Mouse (Mus musculus): ENCODE data around the gene Adgra3. TPM values are rescaled to one million over a fixed set of nuclear protein-coding genes. Genes with fewer than 3 reads are reported as not detected.

The Adgra3 gene
- total and polyA plus RNA-seq, 3 experiments: not detected

DNA sequence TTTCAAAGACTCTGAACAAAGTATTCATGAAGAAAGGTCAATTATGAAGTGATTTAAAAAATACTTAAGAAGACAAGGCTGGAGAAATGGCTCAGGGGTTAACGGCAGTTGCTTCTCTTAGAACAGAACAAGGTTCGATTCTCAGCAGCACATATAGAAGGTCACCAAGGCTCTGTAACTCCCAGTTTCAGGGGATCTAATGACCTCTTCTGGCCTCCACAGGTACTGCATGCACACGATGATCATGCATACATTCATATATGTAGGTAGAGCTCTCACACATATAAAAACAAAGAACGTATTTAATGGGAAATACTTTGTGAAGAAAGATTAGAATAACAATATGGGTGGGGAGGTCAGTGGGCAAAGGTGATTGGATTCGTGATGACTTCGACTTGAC, 56.5 kb downstream of the Adgra3 start:
- Histone ChIP-seq H3K27me3 (ENCODE audit: control insufficient read depth in 1 of 2, insufficient read depth in 2 of 2, low read length in 2 of 2) (no peaks in the 10 kb centered on the region), H3K27ac (ENCODE audit: control insufficient read depth, low read depth, low read length) (no peak overlapping the region), H3K9me3 (replicated peaks; ENCODE audit: insufficient read depth, low read length) (no peaks in the 10 kb centered on the region), H3K4me3 (ENCODE audit: control insufficient read depth in 1 of 2, insufficient read depth in 1 of 2, low read depth in 2 of 2, low read length in 2 of 2) (no peak overlapping the region), H3K9ac (ENCODE audit: control insufficient read depth, low read depth, low read length, poor library complexity, severe bottlenecking) (no peak overlapping the region), H3K36me3 (ENCODE audit: control insufficient read depth in 1 of 2, insufficient read depth in 2 of 2, low read length in 2 of 2) (no peaks in the 10 kb centered on the region), H3K4me1 (ENCODE audit: control insufficient read depth in 1 of 2, insufficient read depth in 2 of 2, low read length in 2 of 2) (no peaks in the 10 kb centered on the region), H3K79me2 (ENCODE audit: control insufficient read depth, insufficient read depth, low read length, poor library complexity) (no peaks in the 10 kb centered on the region)
- peak; percentile 36 for DNase-seq (ENCODE audit: low read depth, low spot score)
- TF ChIP-seq RAD21 (IDR thresholded peaks at IDR 0.05; ENCODE audit: low read depth, low read length): peak; percentile 43
- TF ChIP-seq POLR2AphosphoS2 (IDR thresholded peaks at IDR 0.05; ENCODE audit: low read length): no peak
- peak; percentile 56 for TF ChIP-seq SMC3 (IDR thresholded peaks at IDR 0.05; ENCODE audit: low read depth, low read length)
- no peak for TF ChIP-seq TCF12 (IDR thresholded peaks at IDR 0.05; ENCODE audit: low read depth, low read length)
- no peak for TF ChIP-seq GATA1 (IDR thresholded peaks at IDR 0.05; ENCODE audit: low read depth, low read length)
- TF ChIP-seq NRF1 (IDR thresholded peaks at IDR 0.05; ENCODE audit: insufficient read depth, low read depth, low read length, poor library complexity, severe bottlenecking): no peak
- no peak for TF ChIP-seq CHD2 (IDR thresholded peaks at IDR 0.05; ENCODE audit: low read length)
- peak; percentile 18 to 50 (median 26); a peak in 4 of 6 replicates for TF ChIP-seq CTCF (IDR thresholded peaks at IDR 0.05 in 2 of 3, conservative IDR thresholded peaks at IDR 0.05 in 1 of 3; ENCODE audit: control insufficient read depth in 1 of 3, insufficient read depth in 1 of 3, low read depth in 2 of 3, low read length in 3 of 3, poor library complexity in 1 of 3, severe bottlenecking in 1 of 3)
- TF ChIP-seq BHLHE40 (IDR thresholded peaks at IDR 0.05; ENCODE audit: borderline replicate concordance, low read depth, low read length): no peak
- TF ChIP-seq ZMIZ1 (IDR thresholded peaks at IDR 0.05; ENCODE audit: low read depth, low read length): no peak
- no peak for TF ChIP-seq ZC3H11A (IDR thresholded peaks at IDR 0.05; ENCODE audit: low read depth, low read length)
- no peak for TF ChIP-seq MXI1 (IDR thresholded peaks at IDR 0.05; ENCODE audit: low read depth, low read length)
- TF ChIP-seq HCFC1 (IDR thresholded peaks at IDR 0.05; ENCODE audit: low read depth, low read length): no peak

DNA sequence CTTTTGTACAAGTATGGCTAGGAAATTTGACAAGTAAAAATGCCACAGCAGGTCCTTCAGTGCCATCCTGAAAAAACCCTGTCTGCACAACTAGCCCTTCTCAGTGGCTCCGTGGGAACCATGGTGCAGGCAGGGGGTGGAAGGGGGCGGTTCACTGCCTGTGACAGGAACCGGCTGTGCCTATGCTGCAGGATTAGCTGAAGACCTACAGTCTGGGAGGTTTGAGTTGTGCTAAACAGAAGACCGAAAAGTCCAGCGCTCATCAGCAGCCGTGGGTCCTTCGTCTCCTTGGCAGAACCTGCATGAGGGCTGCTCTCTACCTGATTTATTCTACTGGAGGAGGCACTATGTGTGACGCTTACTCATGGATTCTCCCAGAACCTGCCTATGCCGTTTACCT, 59.0 kb downstream of the Adgra3 start:
- no peak for DNase-seq (ENCODE audit: low read depth, low spot score)
- Histone ChIP-seq H3K4me3 (ENCODE audit: control insufficient read depth in 1 of 2, insufficient read depth in 1 of 2, low read depth in 2 of 2, low read length in 2 of 2) (no peak overlapping the region), H3K4me1 (ENCODE audit: control insufficient read depth in 1 of 2, insufficient read depth in 2 of 2, low read length in 2 of 2) (no peaks in the 10 kb centered on the region), H3K79me2 (ENCODE audit: control insufficient read depth, insufficient read depth, low read length, poor library complexity) (no peaks in the 10 kb centered on the region), H3K27me3 (ENCODE audit: control insufficient read depth in 1 of 2, insufficient read depth in 2 of 2, low read length in 2 of 2) (no peaks in the 10 kb centered on the region), H3K9me3 (replicated peaks; ENCODE audit: insufficient read depth, low read length) (no peaks in the 10 kb centered on the region), H3K27ac (ENCODE audit: control insufficient read depth, low read depth, low read length) (no peak overlapping the region), H3K9ac (ENCODE audit: control insufficient read depth, low read depth, low read length, poor library complexity, severe bottlenecking) (no peak overlapping the region), H3K36me3 (ENCODE audit: control insufficient read depth in 1 of 2, insufficient read depth in 2 of 2, low read length in 2 of 2) (no peaks in the 10 kb centered on the region)
- TF ChIP-seq ZKSCAN1 (IDR thresholded peaks at IDR 0.05; ENCODE audit: low read depth, low read length): no peak
- no peak for TF ChIP-seq NRF1 (IDR thresholded peaks at IDR 0.05; ENCODE audit: insufficient read depth, low read depth, low read length, poor library complexity, severe bottlenecking)
- no peak for TF ChIP-seq ETS1 (IDR thresholded peaks at IDR 0.05; ENCODE audit: low read depth, low read length)
- TF ChIP-seq EP300 (IDR thresholded peaks at IDR 0.05; ENCODE audit: low read depth in 1 of 2, low read length in 2 of 2): no peak
- TF ChIP-seq CTCF (IDR thresholded peaks at IDR 0.05 in 2 of 3, conservative IDR thresholded peaks at IDR 0.05 in 1 of 3; ENCODE audit: control insufficient read depth in 1 of 3, insufficient read depth in 1 of 3, low read depth in 2 of 3, low read length in 3 of 3, poor library complexity in 1 of 3, severe bottlenecking in 1 of 3): no peak
- TF ChIP-seq TAL1 (IDR thresholded peaks at IDR 0.05; ENCODE audit: low read length): no peak
- no peak for TF ChIP-seq USF1 (IDR thresholded peaks at IDR 0.05; ENCODE audit: low read depth, low read length)
- TF ChIP-seq RCOR1 (IDR thresholded peaks at IDR 0.05; ENCODE audit: low read depth, low read length): no peak
- no peak for TF ChIP-seq TBP (IDR thresholded peaks at IDR 0.05; ENCODE audit: low read depth, low read length)
- no peak for TF ChIP-seq KAT2A (conservative IDR thresholded peaks at IDR 0.05; ENCODE audit: low read depth, low read length)

All from MEL (cell line).